Comparison of ENCODE assay signal across 9 mouse cellular contexts in the genomic region with DNA sequence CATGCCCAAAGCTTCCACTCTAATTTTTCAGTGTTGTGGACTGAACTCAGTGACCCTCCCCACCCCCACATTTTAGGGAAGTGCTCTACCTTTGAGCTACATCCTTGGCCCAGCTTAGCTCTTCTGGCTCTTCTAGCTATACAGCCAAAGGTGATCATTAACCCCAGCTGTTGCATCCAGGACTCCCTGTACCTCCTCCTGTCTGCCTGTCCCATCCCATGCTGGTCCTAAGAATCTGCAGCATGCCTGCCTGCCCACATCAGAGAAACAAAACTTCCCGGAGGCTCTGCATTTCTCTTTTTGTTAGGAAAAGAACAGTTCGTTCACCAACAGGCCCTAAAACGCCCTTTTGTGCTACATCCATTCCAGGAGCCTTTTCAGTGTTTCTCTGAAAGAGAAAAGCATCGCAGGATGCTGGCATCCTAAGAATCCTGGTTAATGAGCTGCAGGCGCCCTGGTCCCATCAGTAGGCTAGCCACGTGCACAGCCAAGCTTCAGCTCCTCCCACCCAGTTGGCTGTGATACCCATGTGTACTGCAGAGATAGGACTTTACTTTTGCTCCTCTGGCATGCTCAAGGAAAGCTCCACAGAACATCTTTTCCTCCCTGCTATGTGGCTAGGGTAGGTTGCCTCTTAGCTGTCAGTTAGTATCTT. TPM values are rescaled to one million over a fixed set of nuclear protein-coding genes. Genes with fewer than 3 reads are reported as not detected.
A peak's percentile ranks its signal among the peaks of the same experiment; 100 is the strongest.
DNase-seq lines count a peak whose midpoint lies in the region; ATAC-seq and TF ChIP-seq lines count a peak whose summit lies in the region.
"Had no signal": no experiment of that assay in that cellular context is flagged by ENCODE, and none has a peak within 500 bp of the region (broad histone marks: within the 10 kb centered on the region; RNA-seq: fewer than 3 reads in every experiment).

No protein-coding gene starts in this region.

- TF ChIP-seq POLR2A in kidney, adult 2 months (IDR thresholded peaks at IDR 0.05; ENCODE audit: low read depth, low read length) = no peak

- TF ChIP-seq CTCF in kidney, adult 2 months (conservative IDR thresholded peaks at IDR 0.05; ENCODE audit: insufficient read depth, insufficient read length, low read depth, low read length) = no peak

- H3K36me3 ChIP-seq in embryonic facial prominence, embryonic 14.5 days (ENCODE audit: control insufficient read depth, insufficient read depth, low read length) = no peaks in the 10 kb centered on the region
- H3K36me3 ChIP-seq in kidney, adult 2 months (ENCODE audit: control insufficient read depth, insufficient read depth, low read length) = no peaks in the 10 kb centered on the region
- H3K36me3 ChIP-seq in neural tube, embryonic 13.5 days = no peaks in the 10 kb centered on the region
- H3K36me3 ChIP-seq in intestine, embryonic 16.5 days (ENCODE audit: control insufficient read depth, insufficient read depth, low read length) = no peaks in the 10 kb centered on the region

- no peak overlapping the region for H3K4me2 ChIP-seq in embryonic facial prominence, embryonic 14.5 days (ENCODE audit: low read depth, low read length)
- peak overlapping the region; percentile 36 for H3K4me2 ChIP-seq in neural tube, embryonic 13.5 days
- H3K4me2 ChIP-seq in intestine, embryonic 16.5 days (ENCODE audit: low read depth, low read length) = no peak overlapping the region

- peaks cover 3% of the 10 kb centered on the region; the same call in 1 of the 2 replicates for H3K4me1 ChIP-seq in embryonic facial prominence, embryonic 14.5 days (ENCODE audit: control insufficient read depth, insufficient read depth, low read length)
- H3K4me1 ChIP-seq in kidney, adult 2 months (ENCODE audit: control insufficient read depth, insufficient read depth, low read length) = no peaks in the 10 kb centered on the region
- H3K4me1 ChIP-seq in neural tube, embryonic 13.5 days (replicated peaks) = peaks cover 35% of the 10 kb centered on the region
- no peaks in the 10 kb centered on the region for H3K4me1 ChIP-seq in intestine, embryonic 16.5 days (ENCODE audit: control insufficient read depth, insufficient read depth, low read length)

- ATAC-seq in embryonic facial prominence, embryonic 14.5 days (ENCODE audit: low read depth) = no peak
- ATAC-seq in neural tube, embryonic 13.5 days (ENCODE audit: low read depth) = peak; percentile 93
- no peak for ATAC-seq in intestine, embryonic 16.5 days

- no peak overlapping the region for H3K9ac ChIP-seq in embryonic facial prominence, embryonic 14.5 days (ENCODE audit: low read depth, low read length)
- peak overlapping the region; percentile 27 for H3K9ac ChIP-seq in neural tube, embryonic 13.5 days
- no peak overlapping the region for H3K9ac ChIP-seq in intestine, embryonic 16.5 days (ENCODE audit: low read depth, low read length)

- intact Hi-C loops in left cerebral cortex, postnatal 4 days (cut with DNase I) = no loop called here
- intact Hi-C loops in gastrocnemius, postnatal 36 days (cut with DNase I) = no loop called here

- peak; percentile 77 for DNase-seq in brain, adult 2 months (ENCODE audit: low read depth, low spot score)
- peak; percentile 59 for DNase-seq in embryonic facial prominence, embryonic 14.5 days (ENCODE audit: low spot score)
- DNase-seq in kidney, adult 2 months = peak; percentile 39
- peak; percentile 63 for DNase-seq in left cerebral cortex, postnatal 4 days
- DNase-seq in gastrocnemius, postnatal 36 days = no peak
- DNase-seq in lung, postnatal 4 days = no peak

- no peak overlapping the region for H3K4me3 ChIP-seq in embryonic facial prominence, embryonic 14.5 days (ENCODE audit: low read depth, low read length)
- H3K4me3 ChIP-seq in kidney, adult 2 months (ENCODE audit: insufficient read depth, low read depth, low read length) = no peak overlapping the region
- no peak overlapping the region for H3K4me3 ChIP-seq in neural tube, embryonic 13.5 days
- no peak overlapping the region for H3K4me3 ChIP-seq in intestine, embryonic 16.5 days (ENCODE audit: low read length)

- peak overlapping the region; percentile 40; the same call in 1 of the 2 replicates for H3K27ac ChIP-seq in embryonic facial prominence, embryonic 14.5 days (replicated peaks; ENCODE audit: low read depth, low read length)
- no peak overlapping the region for H3K27ac ChIP-seq in kidney, adult 2 months (ENCODE audit: insufficient read depth, low read depth, low read length)
- H3K27ac ChIP-seq in neural tube, embryonic 13.5 days (replicated peaks) = peak overlapping the region; percentile 87
- H3K27ac ChIP-seq in intestine, embryonic 16.5 days (ENCODE audit: low read length) = no peak overlapping the region
- H3K27ac ChIP-seq: kidney, postnatal 0 days had no signal

- no peaks in the 10 kb centered on the region for H3K27me3 ChIP-seq in embryonic facial prominence, embryonic 14.5 days (replicated peaks; ENCODE audit: control insufficient read depth, insufficient read depth, low read length)
- no peaks in the 10 kb centered on the region; the same call in 1 of the 2 replicates for H3K27me3 ChIP-seq in kidney, adult 2 months (replicated peaks; ENCODE audit: control insufficient read depth, insufficient read depth, low read length)
- no peaks in the 10 kb centered on the region for H3K27me3 ChIP-seq in neural tube, embryonic 13.5 days
- H3K27me3 ChIP-seq in intestine, embryonic 16.5 days (replicated peaks; ENCODE audit: control insufficient read depth, insufficient read depth, low read length) = no peaks in the 10 kb centered on the region

- no peaks in the 10 kb centered on the region for H3K9me3 ChIP-seq in embryonic facial prominence, embryonic 14.5 days (ENCODE audit: control insufficient read depth, low read length)
- no peaks in the 10 kb centered on the region for H3K9me3 ChIP-seq in neural tube, embryonic 13.5 days
- H3K9me3 ChIP-seq in intestine, embryonic 16.5 days (ENCODE audit: control insufficient read depth, low read length) = no peaks in the 10 kb centered on the region

- 8% methylated on average over 6 of the region's 6 CpGs for WGBS in embryonic facial prominence, embryonic 14.5 days
- 9% methylated on average over 6 of the region's 6 CpGs for WGBS in kidney, adult 2 months
- WGBS in neural tube, embryonic 13.5 days = 2% methylated on average over 6 of the region's 6 CpGs
- WGBS in intestine, embryonic 16.5 days = 12% methylated on average over 6 of the region's 6 CpGs

RNA-seq across cellular contexts. Expression of gene Mt4, which starts 18.1 kb away (rescaled TPM):
- 1.4 TPM in 1 of 2 replicates, not detected in the other for polyA plus RNA-seq in embryonic facial prominence, embryonic 14.5 days (2014; fragmentation: Nextera tagmentation; extraction: Ambion mirVana)
- not detected in 2 replicates for polyA plus RNA-seq in kidney, adult 2 months (2012; rRNA removed)
- total RNA-seq in left cerebral cortex, postnatal 4 days (2021) = not detected
- not detected in 2 replicates for polyA plus RNA-seq in neural tube, embryonic 13.5 days (2015; fragmentation: Nextera tagmentation; extraction: Ambion mirVana)
- 5.5 and 6.3 TPM in 2 replicates for polyA plus RNA-seq in intestine, embryonic 16.5 days (2015; fragmentation: Nextera tagmentation; extraction: Ambion mirVana)
- not detected for total RNA-seq in gastrocnemius, postnatal 36 days (2021)
- polyA plus RNA-seq: kidney, postnatal 0 days had no signal

RNA-seq across cellular contexts. Expression of gene Bbs2, which starts 20.2 kb away (rescaled TPM):
- 13.6 and 13.9 TPM in 2 replicates for polyA plus RNA-seq in embryonic facial prominence, embryonic 14.5 days (2014; fragmentation: Nextera tagmentation; extraction: Ambion mirVana)
- 31.3 and 31.4 TPM in 2 replicates for polyA plus RNA-seq in kidney, adult 2 months (2012; rRNA removed)
- total RNA-seq in left cerebral cortex, postnatal 4 days (2021) = 10 to 100 TPM; 15.8 to 16.1 TPM
- polyA plus RNA-seq in neural tube, embryonic 13.5 days (2015; fragmentation: Nextera tagmentation; extraction: Ambion mirVana) = 20.4 and 24.3 TPM in 2 replicates
- polyA plus RNA-seq in intestine, embryonic 16.5 days (2015; fragmentation: Nextera tagmentation; extraction: Ambion mirVana) = 6.8 and 8.2 TPM in 2 replicates
- 1 to 10 TPM; 2.3 to 3.0 TPM for total RNA-seq in gastrocnemius, postnatal 36 days (2021)

RNA-seq across cellular contexts. Expression of gene Mt3, which starts 33.5 kb away (rescaled TPM):
- 10.8 and 14.1 TPM in 2 replicates for polyA plus RNA-seq in embryonic facial prominence, embryonic 14.5 days (2014; fragmentation: Nextera tagmentation; extraction: Ambion mirVana)
- 4.2 and 8.4 TPM in 2 replicates for polyA plus RNA-seq in kidney, adult 2 months (2012; rRNA removed)
- 100 to 1,000 TPM; 204 to 210 TPM for total RNA-seq in left cerebral cortex, postnatal 4 days (2021)
- polyA plus RNA-seq in neural tube, embryonic 13.5 days (2015; fragmentation: Nextera tagmentation; extraction: Ambion mirVana) = 99.3 and 131 TPM in 2 replicates
- 5.4 and 5.5 TPM in 2 replicates for polyA plus RNA-seq in intestine, embryonic 16.5 days (2015; fragmentation: Nextera tagmentation; extraction: Ambion mirVana)
- 1 to 10 TPM; 2.2 to 7.5 TPM for total RNA-seq in gastrocnemius, postnatal 36 days (2021)

RNA-seq across cellular contexts. Expression of gene Mt2, which starts 53.6 kb away (rescaled TPM):
- polyA plus RNA-seq in embryonic facial prominence, embryonic 14.5 days (2014; fragmentation: Nextera tagmentation; extraction: Ambion mirVana) = 57.5 and 60.3 TPM in 2 replicates
- 57.6 and 80.2 TPM in 2 replicates for polyA plus RNA-seq in kidney, adult 2 months (2012; rRNA removed)
- total RNA-seq in left cerebral cortex, postnatal 4 days (2021) = 10 to 100 TPM; 48.9 to 50.5 TPM
- 9.5 and 12.0 TPM in 2 replicates for polyA plus RNA-seq in neural tube, embryonic 13.5 days (2015; fragmentation: Nextera tagmentation; extraction: Ambion mirVana)
- polyA plus RNA-seq in intestine, embryonic 16.5 days (2015; fragmentation: Nextera tagmentation; extraction: Ambion mirVana) = 600 and 738 TPM in 2 replicates
- 100 to 1,000 TPM in 1 of 2 experiments, 10 to 100 TPM in 1; 87.9 to 112 TPM for total RNA-seq in gastrocnemius, postnatal 36 days (2021)

RNA-seq across cellular contexts. Expression of gene Mt1, which starts 60.0 kb away (rescaled TPM):
- 167 and 193 TPM in 2 replicates for polyA plus RNA-seq in embryonic facial prominence, embryonic 14.5 days (2014; fragmentation: Nextera tagmentation; extraction: Ambion mirVana)
- 906 and 994 TPM in 2 replicates for polyA plus RNA-seq in kidney, adult 2 months (2012; rRNA removed)
- total RNA-seq in left cerebral cortex, postnatal 4 days (2021) = 10 to 100 TPM; 40.5 to 51.0 TPM
- polyA plus RNA-seq in neural tube, embryonic 13.5 days (2015; fragmentation: Nextera tagmentation; extraction: Ambion mirVana) = 53.8 and 55.6 TPM in 2 replicates
- 3,631 and 3,684 TPM in 2 replicates for polyA plus RNA-seq in intestine, embryonic 16.5 days (2015; fragmentation: Nextera tagmentation; extraction: Ambion mirVana)
- 100 to 1,000 TPM in 1 of 2 experiments, 10 to 100 TPM in 1; 99.6 to 103 TPM for total RNA-seq in gastrocnemius, postnatal 36 days (2021)

Comparison
In these comparisons a context has a peak if more than half of its experiments do, and no peak if none do; other contexts are left out.
1. DNase-seq: peak in brain, adult 2 months (single experiment), embryonic facial prominence, embryonic 14.5 days (single experiment), kidney, adult 2 months (single experiment) and left cerebral cortex, postnatal 4 days (single experiment); none in gastrocnemius, postnatal 36 days (0 of 2) and lung, postnatal 4 days (0 of 2).
2. H3K27ac ChIP-seq: peak in embryonic facial prominence, embryonic 14.5 days (single experiment) and neural tube, embryonic 13.5 days (single experiment); none in kidney, adult 2 months (single experiment) and intestine, embryonic 16.5 days (single experiment).